Mouse (Mus musculus): ENCODE data around the gene Tmem17. TPM values are rescaled to one million over a fixed set of nuclear protein-coding genes. Genes with fewer than 3 reads are reported as not detected.

Gene Tmem17
- polyA plus RNA-seq (2015; fragmentation: Nextera tagmentation; extraction: Ambion mirVana): 24.0 and 25.3 TPM in 2 replicates

DNA sequence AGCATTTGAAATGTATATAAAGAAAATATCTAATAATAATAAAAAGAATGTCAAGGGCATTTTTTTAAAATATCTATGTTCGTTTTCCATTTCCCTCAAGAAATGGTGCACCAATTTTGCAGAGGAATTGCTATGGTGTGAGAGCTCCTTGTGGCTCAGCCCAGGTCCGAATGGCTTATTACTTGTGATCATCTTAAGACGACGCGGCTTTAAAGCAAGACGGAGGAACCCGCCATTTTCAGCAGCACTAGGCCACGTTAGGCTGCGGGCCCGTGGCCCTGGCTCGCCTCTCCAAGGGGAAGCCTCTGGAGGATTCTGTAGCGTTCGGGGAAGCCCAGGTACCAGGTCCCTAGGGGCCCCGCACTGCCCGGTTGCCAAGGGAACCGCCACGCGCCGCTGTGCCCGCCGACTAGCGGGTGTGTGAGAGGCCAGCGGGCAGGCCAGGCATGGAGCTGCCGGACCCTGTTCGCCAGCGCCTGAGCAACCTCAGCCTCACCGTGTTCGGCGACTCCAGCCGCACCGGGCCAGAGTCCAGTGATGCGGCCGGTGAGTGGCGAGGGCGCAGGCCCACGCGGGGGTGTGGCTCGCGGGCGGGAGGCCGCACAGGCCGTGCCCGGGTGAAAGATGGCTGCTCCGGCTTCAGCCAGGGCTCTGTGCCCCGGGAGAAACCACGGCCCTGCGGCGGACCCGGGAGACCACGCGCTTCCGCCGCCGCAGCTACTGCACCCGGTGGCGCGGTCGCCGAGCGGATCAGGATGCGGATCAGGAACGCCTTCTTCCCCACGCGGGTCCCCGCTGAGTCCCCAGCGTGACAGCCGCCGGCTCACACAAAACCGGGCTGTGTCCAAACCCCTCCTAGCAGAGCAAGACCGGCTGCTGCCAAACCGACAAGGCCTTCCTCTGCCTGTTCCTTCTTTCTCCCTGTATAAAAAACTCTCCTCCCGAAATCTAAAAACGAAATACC is at the start of gene Tmem17:
TSS of gene Tmem17 (plus strand) at position 51 of the 964 bp plus-strand sequence.

Other genes starting within 250 kb of the Tmem17 start
- 12.6 and 14.9 TPM in 2 replicates for gene Ehbp1, start 169.8 kb upstream of the Tmem17 start, polyA plus RNA-seq (2015; fragmentation: Nextera tagmentation; extraction: Ambion mirVana)

Data from neural tube, postnatal 0 days (tissue).